Mouse (Mus musculus) lung, embryonic 14.5 days (tissue): Measurements from ENCODE around the gene Ntn3. TPM values are rescaled to one million over a fixed set of nuclear protein-coding genes. Genes with fewer than 3 reads are reported as not detected.

Source experiments
- ATAC-seq: fragments of 200-750 bp; cut with Nextera tagmentation; 2 replicates; pipeline ENCODE4 v1.8.0; 2017; ENCODE audit warnings: mild to moderate bottlenecking, moderate TSS enrichment, moderate library complexity; ENCODE audit not compliant: insufficient read depth
- DNase-seq: peaks from one replicate; pipeline ENCODE4 v3.0.0-alpha.2; 2015
- H3K27ac ChIP-seq: fragments of 300-500 bp; sonication (generic); 2 replicates; pipeline ENCODE4 v1.5.1; 2014; ENCODE audit warnings: low read depth, mild to moderate bottlenecking, moderate library complexity
- H3K27me3 ChIP-seq: fragments of 300-500 bp; sonication (generic); 2 replicates; pipeline ENCODE4 v1.6.1; 2014; ENCODE audit warnings: low read length, control low read depth; ENCODE audit not compliant: insufficient read depth
- H3K36me3 ChIP-seq: fragments of 300-500 bp; sonication (generic); 2 replicates; pipeline ENCODE4 v1.6.1; 2014; ENCODE audit warnings: control low read depth; ENCODE audit not compliant: insufficient read depth
- H3K4me1 ChIP-seq: fragments of 300-500 bp; sonication (generic); 2 replicates; pipeline ENCODE4 v1.6.1; 2014; ENCODE audit warnings: antibody characterized with exemption, control low read depth; ENCODE audit not compliant: insufficient read depth
- H3K4me2 ChIP-seq: fragments of 300-500 bp; sonication (generic); 2 replicates; pipeline ENCODE4 v1.6.1; 2014; ENCODE audit warnings: mild to moderate bottlenecking
- H3K4me3 ChIP-seq: fragments of 300-500 bp; sonication (generic); 2 replicates; pipeline ENCODE4 v1.5.1; 2014; ENCODE audit warnings: low read depth, low read length
- H3K9ac ChIP-seq: fragments of 300-500 bp; sonication (generic); 2 replicates; pipeline ENCODE4 v1.6.1; 2014
- H3K9me3 ChIP-seq: fragments of 300-500 bp; sonication (generic); 2 replicates; pipeline ENCODE4 v1.6.1; 2016; ENCODE audit warnings: low read depth, low read length, control low read depth
- CTCF ChIP-seq: IDR thresholded peaks from 2 replicates; pipeline ENCODE4 v1.5.1; 2016; ENCODE audit warnings: antibody characterized with exemption, low read depth
- WGBS: fragments of 180-500 bp; shearing (Covaris S2); extraction: QIAGEN DNeasy Blood & Tissue Kit; methylation state at CpG from one replicate; pipeline ENCODE4 v1.1.7; 2014; 5-methylcytosine and 5-hydroxymethylcytosine counted together
- polyA plus RNA-seq: library from polyadenylated mRNA; unstranded; fragments of >200 nt; fragmentation: Nextera tagmentation; extraction: Ambion mirVana; gene quantifications from 2 replicates; pipeline ENCODE4 v1.2.1, GENCODE M21; 2014

Ntn3 gene
- polyA plus RNA-seq, 1 experiment from 2014 or later: 10.3 TPM

DNA sequence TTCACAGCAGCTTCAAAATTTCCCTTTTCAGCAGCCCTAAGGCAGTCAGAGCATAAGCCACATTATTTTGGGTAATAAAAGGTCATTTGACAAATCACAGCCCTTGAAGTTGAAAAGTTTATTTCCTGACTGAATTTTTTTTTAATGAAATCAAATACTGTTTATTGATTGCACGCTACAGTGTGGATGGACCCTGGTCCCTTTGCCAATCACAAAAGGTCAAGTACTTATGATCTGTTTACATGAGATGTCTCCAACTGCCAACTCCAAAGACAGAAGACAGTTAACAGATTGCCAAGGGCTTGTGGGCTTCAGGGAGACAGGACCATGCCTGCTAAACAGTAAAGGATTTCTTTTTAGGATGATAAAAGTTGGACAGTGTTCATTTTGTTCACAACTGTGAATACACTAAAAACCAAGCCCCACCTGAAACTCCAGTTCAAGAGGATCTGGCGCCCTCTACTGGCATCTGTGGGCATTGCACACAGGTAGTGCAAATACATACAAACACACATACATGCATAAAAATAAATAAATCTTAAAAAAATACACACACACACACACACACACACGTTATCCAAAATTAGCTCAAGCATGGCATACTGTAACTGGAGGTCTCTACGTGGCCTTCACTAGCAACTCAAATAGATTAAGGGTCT, 34.1 kb upstream of the Ntn3 start:
- H3K36me3 ChIP-seq: peaks cover 92% of the 10 kb centered on the region
- H3K4me2 ChIP-seq: no peak overlapping the region
- no peaks in the 10 kb centered on the region for H3K27me3 ChIP-seq
- peaks cover 11% of the 10 kb centered on the region for H3K9me3 ChIP-seq
- H3K4me1 ChIP-seq: no peaks in the 10 kb centered on the region
- TF ChIP-seq CTCF: peak; percentile 72
- no peak overlapping the region for H3K4me3 ChIP-seq
- no peak overlapping the region for H3K9ac ChIP-seq
- ATAC-seq (no peak), DNase-seq (peak; percentile 63)
- 84% methylated on average over 4 of the region's 4 CpGs for WGBS
- H3K27ac ChIP-seq: no peak overlapping the region

DNA sequence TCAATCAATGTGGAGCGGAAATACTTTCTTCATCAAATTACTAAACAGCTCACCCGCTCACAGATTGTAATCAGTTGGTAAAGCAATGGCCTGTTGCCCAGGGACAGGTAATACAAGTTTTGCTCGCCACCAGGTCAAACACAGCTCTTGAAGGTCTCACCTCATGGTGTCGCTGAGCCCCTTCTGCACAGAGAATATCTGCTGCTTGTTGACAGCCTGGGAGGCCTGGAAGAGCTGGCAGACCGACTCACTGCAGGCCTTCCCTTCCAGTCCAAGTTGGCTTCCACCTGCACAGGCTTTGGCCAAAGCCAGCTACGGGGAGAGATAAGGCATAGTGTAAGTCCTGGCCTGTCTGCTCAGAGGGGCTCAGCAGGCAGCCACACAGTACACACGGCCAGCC, 27.6 kb upstream of the Ntn3 start:
- Histone ChIP-seq H3K27me3 (no peaks in the 10 kb centered on the region), H3K9ac (no peak overlapping the region), H3K4me1 (no peaks in the 10 kb centered on the region), H3K27ac (no peak overlapping the region), H3K9me3 (no peaks in the 10 kb centered on the region), H3K4me3 (no peak overlapping the region), H3K4me2 (no peak overlapping the region), H3K36me3 (peaks cover 99% of the 10 kb centered on the region)
- ATAC-seq (no peak), DNase-seq (no peak)
- 94% methylated on average over 7 of the region's 7 CpGs for WGBS
- TF ChIP-seq CTCF: no peak

DNA sequence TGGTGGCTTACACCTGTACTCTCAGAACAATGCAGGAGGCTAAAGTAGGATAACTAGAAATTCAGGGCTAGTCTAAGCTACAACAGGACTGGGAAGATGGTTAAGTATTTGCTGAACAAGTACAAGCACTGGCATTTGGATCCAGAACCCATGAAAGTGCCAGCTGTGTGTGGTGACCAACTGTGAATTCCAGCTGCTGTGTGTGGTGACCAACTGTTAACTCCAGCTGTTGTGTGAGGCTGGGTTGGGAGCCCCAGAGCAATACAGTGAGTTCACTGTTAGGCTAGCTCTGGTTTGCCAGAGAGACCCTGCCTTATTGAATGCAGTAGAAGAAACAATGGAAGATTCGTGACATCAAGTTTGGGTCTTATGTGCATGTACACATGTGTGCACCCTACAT, 27.1 kb upstream of the Ntn3 start:
- no peak for ATAC-seq
- H3K9me3 ChIP-seq: no peaks in the 10 kb centered on the region
- 100% methylated on average over 1 of the region's 1 CpGs for WGBS
- H3K27ac ChIP-seq: no peak overlapping the region
- H3K4me2 ChIP-seq: no peak overlapping the region
- no peak for DNase-seq
- no peak overlapping the region for H3K9ac ChIP-seq
- H3K4me3 ChIP-seq: no peak overlapping the region
- H3K4me1 ChIP-seq: no peaks in the 10 kb centered on the region
- no peak for TF ChIP-seq CTCF
- no peaks in the 10 kb centered on the region for H3K27me3 ChIP-seq
- peaks cover 98% of the 10 kb centered on the region for H3K36me3 ChIP-seq

DNA sequence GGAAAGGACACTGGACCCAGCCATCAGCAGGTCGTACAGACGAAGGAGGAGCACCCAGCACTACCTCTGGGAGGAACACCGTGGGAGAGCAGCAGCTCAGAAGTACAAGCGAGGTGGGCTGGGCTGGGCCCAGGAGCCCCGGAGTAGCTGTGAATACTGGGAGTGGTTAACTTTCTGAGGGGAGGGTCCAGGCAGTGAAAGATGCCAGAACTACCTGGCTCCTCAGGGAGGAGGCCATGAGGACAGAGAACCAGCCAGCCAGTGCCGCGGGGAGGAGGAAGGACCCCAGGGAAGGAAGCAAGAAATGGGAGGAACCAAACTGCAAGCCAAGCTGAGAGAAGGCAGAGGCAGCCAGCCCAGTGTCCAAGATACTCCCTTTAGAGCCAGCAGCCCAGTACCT, 18.6 kb upstream of the Ntn3 start:
- DNase-seq (no peak), ATAC-seq (no peak)
- Histone ChIP-seq H3K4me2 (no peak overlapping the region), H3K27me3 (no peaks in the 10 kb centered on the region), H3K4me3 (no peak overlapping the region), H3K27ac (no peak overlapping the region), H3K9ac (no peak overlapping the region), H3K36me3 (peaks cover 98% of the 10 kb centered on the region), H3K9me3 (no peaks in the 10 kb centered on the region), H3K4me1 (no peaks in the 10 kb centered on the region)
- TF ChIP-seq CTCF: no peak
- WGBS: 89% methylated on average over 7 of the region's 7 CpGs

DNA sequence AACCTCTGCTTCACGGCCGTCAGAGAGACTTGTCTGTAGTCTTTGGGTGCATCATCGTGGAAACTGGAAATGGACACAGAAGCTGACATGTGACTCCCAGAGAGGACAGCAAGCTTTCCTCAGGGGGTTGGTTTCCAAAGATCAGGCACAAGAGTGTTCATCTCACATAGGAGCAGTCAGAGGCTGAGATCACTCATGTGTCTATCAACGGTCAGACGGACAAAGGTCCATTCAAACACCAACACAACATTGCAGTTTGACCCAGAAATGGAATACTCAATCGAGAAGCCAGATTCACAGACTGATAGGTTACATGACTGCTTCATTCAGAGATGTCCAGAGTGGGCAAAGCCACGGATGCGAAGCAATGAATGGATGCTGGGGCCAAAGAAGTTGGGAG, 17.4 kb upstream of the Ntn3 start:
- Histone ChIP-seq H3K4me2 (no peak overlapping the region), H3K36me3 (peaks cover 95% of the 10 kb centered on the region), H3K4me1 (no peaks in the 10 kb centered on the region), H3K9me3 (no peaks in the 10 kb centered on the region), H3K27ac (no peak overlapping the region), H3K9ac (no peak overlapping the region), H3K27me3 (no peaks in the 10 kb centered on the region), H3K4me3 (no peak overlapping the region)
- DNase-seq: no peak
- no peak for TF ChIP-seq CTCF
- ATAC-seq: no peak
- WGBS: 88% methylated on average over 8 of the region's 8 CpGs

DNA sequence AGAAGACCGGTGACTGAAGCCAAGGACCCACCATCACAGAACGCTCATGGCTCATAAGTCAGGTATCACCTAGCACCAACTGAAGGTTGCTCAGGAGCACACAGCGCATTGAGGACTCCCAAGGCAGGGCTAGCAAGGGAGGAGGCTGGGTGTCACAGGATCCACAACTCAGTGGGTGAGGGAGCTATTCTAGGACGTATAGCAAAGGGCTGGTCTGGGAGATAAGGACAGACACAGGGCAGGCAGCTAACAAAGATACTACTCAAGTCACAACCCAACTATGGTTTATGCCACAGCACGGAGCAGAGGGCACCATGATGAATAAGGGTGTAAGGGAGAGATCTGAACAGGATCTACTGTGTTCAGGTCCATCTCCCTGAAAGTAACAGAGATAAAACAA, 16.5 kb upstream of the Ntn3 start:
- ATAC-seq (no peak), DNase-seq (no peak)
- 91% methylated on average over 5 of the region's 5 CpGs for WGBS
- H3K36me3 ChIP-seq: peaks cover 87% of the 10 kb centered on the region
- H3K9me3 ChIP-seq: no peaks in the 10 kb centered on the region
- H3K4me1 ChIP-seq: no peaks in the 10 kb centered on the region
- no peaks in the 10 kb centered on the region for H3K27me3 ChIP-seq
- TF ChIP-seq CTCF: no peak
- no peak overlapping the region for H3K4me2 ChIP-seq
- H3K27ac ChIP-seq: no peak overlapping the region
- H3K9ac ChIP-seq: no peak overlapping the region
- H3K4me3 ChIP-seq: no peak overlapping the region

DNA sequence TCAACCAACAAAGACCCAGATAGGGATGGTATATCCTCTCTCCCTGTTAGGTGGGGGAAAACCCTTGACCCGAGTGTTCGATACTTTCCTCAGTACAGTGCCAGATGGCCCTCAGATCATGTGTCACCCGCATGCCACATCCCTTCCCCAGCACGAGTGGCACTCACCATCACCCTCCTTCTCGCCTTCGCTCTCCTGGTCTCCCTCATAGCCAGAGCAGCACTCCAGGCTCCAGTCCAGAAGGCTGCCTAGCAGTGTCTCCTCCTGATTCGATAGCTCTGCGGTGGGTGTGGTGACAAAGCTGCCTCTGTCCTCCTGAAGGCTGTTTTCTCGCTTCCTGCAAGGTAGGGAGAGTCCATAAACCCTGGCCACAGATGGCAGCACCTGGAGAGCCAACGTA, 15.4 kb upstream of the Ntn3 start:
- H3K4me2 ChIP-seq: no peak overlapping the region
- H3K4me3 ChIP-seq: no peak overlapping the region
- 86% methylated on average over 10 of the region's 10 CpGs for WGBS
- H3K9ac ChIP-seq: no peak overlapping the region
- ATAC-seq (no peak), DNase-seq (no peak)
- peaks cover 76% of the 10 kb centered on the region for H3K36me3 ChIP-seq
- H3K4me1 ChIP-seq: peaks cover 2% of the 10 kb centered on the region; the same call in 1 of the 2 replicates
- TF ChIP-seq CTCF: no peak
- H3K27ac ChIP-seq: no peak overlapping the region
- no peaks in the 10 kb centered on the region for H3K9me3 ChIP-seq
- no peaks in the 10 kb centered on the region for H3K27me3 ChIP-seq
